Mouse (Mus musculus): ENCODE data around the gene Nfyc.

DNA sequence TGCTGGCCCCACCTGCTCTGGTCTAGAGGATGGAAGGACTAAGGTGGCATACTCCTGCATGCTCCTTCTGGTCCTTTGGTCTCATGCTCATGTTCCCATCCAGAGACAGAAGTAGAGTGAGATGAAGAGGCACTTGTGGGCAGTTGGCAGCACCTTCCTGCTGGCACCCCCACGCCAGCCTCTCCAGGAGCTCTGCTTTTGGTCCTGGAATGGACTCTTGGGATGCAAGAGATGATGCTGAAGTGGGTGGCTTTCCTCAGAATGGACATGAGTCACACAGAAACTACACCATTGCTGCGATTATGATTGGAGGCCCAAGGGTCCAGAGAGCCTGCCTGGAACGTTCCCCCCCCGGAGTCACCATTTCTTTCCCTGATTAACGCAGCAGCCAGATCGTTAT is 17.5 kb upstream of the Nfyc start:
- TF ChIP-seq EP300 (IDR thresholded peaks at IDR 0.05; ENCODE audit: low read depth) (no peak), CTCF (IDR thresholded peaks at IDR 0.05; ENCODE audit: low read depth) (no peak)

Data from heart, postnatal 0 days (tissue).